Mouse (Mus musculus): ENCODE data around the gene Lrrc74a.

The Lrrc74a gene

DNA sequence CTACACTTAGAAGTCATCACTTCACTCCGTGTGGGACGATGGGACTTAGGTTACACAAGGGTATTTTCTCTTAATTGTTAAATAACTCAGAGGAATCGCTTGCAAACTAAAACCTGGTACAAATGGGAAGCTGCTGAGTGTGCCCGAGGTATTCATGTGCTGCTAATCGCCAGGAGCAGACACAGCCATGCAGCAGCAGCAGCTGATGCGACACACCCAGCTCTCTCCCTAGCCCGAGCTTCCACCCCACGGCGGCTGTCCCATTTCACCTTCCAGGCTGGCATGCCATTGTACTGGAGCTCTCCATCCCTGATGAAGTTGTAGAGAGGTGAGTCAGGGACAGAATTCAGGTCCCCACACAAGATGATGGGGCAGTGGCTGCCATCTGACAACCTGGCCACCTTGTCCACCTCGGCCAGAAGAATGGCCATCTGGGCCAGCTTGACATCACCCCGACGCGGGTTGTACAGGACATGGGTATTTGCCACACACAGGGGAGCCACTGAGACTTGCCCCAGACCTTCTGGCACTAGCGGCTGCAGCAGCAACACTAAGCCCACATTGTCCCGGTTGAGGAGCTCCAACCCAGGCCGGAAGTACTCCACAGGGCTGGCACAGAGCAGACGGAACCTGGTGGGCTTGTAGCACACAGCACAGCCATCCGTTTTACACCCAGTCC is 14.1 kb upstream of the Lrrc74a start:
- DNase-seq (ENCODE audit: low spot score), result no peak

DNA sequence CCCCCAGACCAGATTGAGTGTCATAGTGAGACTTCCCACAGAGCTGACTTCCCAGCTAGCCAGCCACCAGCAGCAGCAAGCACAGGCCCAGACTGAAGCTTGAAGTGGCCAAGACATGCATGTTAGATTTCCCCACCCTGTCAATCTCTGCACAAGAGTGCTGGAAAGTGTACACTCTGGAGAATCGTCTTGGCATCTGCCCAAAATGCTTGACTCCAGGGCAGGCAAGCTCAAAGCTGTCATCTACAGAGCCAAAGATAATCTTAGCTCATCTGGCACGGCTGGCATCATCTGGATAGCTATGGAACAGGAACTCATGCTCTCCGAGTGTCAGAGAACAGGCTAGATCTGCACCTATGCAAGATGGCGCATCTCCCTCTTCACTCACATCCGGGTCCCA is 12.7 kb upstream of the Lrrc74a start:
- no peak for DNase-seq (ENCODE audit: low spot score)

GRCm38 (mm10) chr12:86724300-86724699 is 9.9 kb upstream of the Lrrc74a start:
- DNase-seq (ENCODE audit: low spot score), result no peak

- no peak for DNase-seq (ENCODE audit: low spot score)
Observed at GRCm38 (mm10) chr12:86725706-86726105, 8.5 kb upstream of the Lrrc74a start.

- DNase-seq (ENCODE audit: low spot score), result peak; percentile 100
Observed at GRCm38 (mm10) chr12:86726120-86726640, 8.0 kb upstream of the Lrrc74a start, which contains the start of gene Angel1. TSS of gene Angel1 (minus strand) at chr12:86726460.

GRCm38 (mm10) chr12:86761036-86761435 is 26.9 kb downstream of the Lrrc74a start:
- DNase-seq (ENCODE audit: low spot score), result no peak

DNA sequence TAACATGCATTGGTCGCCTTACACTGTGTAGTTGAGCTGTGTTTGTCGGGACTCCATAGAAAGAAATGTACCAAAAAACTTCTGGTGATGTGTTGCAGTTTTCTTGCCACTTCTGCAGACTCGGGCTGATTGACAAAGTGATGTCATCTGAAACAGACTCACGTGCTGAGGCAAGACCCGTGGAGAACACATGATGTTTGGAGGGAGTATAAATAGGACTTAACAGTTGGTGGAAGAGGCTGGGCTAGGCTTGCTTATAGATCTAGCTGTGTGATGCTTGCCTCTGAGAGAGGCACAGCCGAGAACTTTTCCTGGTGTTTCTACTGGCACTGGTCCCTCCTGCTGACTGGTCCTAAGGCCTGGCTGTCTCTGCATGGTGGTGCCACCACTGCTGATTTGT is 29.9 kb downstream of the Lrrc74a start:
- DNase-seq (ENCODE audit: low spot score), result no peak

DNA sequence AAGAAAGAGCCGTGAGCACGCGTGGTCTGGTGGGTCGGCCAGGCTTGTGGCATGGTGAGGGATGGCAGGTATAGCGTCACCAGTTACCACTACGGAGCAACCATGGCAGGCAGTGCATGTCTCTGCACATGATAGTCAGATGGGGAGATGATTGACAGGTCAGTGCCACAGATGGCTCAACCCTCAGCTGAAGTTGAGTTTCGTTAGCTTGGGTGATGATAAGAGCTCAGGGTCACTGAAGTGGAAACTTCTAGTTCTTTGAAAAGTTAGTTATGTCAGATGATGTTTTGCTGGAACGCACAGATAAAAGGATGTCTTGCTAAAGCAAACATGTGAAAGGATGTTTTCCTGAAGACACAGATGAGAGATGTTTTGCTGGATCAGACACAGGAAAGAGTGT is 32.3 kb downstream of the Lrrc74a start:
- DNase-seq (ENCODE audit: low spot score), result no peak

DNA sequence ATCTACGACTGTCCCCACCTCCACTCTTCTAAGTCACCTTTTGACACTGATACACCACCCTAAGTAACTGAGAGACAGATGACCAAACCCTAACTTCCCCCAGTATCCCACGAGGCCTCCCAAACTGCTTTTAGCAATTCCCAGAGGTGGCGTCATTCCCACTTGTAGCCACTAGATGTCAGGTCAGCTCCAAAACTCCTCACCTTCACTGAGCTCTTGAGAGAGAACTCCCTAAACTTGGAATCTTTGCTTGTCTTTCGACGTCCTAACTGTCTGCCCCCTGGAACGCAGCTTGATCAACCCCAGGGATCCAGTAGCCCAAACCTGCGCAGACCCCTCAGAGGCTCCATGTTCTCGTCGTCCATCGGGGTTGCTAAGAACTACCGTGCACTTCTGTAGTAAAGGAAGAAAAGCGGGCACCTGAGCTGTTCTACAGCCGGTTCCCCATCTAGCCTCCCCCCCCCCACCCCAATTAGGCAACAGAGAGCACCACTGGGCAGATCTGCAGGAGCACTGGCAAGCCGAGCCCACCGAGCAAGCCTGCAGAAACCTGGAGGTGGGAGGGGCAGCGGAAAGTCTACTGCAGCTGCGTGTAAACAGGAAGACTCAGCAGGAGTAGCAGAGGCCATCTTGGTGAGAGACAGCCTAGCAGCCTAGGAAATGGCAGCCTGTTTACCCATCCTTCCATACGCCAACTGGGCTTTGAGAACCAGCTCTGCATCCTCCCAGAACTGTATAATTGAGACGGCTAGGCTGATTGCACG is 33.9 kb downstream of the Lrrc74a start:
- DNase-seq (ENCODE audit: low spot score), result peak; percentile 69

GRCm38 (mm10) chr12:86768986-86769580 is 34.9 kb downstream of the Lrrc74a start:
- DNase-seq (ENCODE audit: low spot score), result peak; percentile 91

- DNase-seq (ENCODE audit: low spot score), result no peak
Observed at GRCm38 (mm10) chr12:86769819-86770218, 35.6 kb downstream of the Lrrc74a start.

GRCm38 (mm10) chr12:86770261-86770670 is 36.1 kb downstream of the Lrrc74a start:
- DNase-seq (ENCODE audit: low spot score), result peak; percentile 77

DNA sequence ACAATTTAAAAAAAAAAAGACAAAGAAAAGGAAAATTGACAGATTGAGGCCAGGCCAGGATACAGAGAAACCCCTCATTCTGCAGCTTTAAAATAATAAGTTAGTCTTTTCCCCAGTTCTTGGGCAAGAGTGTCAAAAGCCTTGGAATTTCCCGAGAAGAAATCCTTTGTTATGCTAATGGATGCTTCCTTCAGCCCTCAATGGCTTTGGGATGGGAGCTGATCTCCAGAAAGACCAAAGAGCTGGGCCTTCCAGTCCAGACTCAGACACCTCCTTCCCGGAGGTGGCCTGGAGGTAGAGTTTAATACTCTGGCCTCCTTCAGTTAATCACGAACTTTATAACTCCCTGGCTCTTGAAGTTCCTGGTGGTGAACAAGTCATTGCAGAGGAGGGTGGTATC is 36.8 kb downstream of the Lrrc74a start:
- no peak for DNase-seq (ENCODE audit: low spot score)

- DNase-seq (ENCODE audit: low spot score), result peak; percentile 97
Observed at GRCm38 (mm10) chr12:86771823-86772427, 37.8 kb downstream of the Lrrc74a start.

DNA sequence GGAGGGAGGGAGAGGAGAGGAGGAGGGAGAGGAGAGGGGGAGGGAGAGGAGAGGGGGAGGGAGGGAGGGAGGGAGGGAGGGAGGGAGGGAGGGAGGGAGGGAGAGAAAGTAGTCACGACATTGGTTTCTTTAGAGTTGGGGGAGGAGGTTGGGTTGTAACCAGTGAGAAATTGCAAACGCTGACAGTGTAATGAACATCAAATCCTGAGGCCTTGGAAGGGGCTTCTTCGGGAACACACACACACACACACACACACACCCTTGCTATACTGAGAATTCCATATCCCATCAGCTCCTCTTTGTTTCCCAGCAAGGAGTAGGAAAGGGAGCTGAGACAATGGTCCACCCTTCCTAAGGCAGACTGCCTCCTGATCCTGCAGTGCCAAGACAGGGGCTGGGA is 38.4 kb downstream of the Lrrc74a start:
- DNase-seq (ENCODE audit: low spot score), result no peak

DNA sequence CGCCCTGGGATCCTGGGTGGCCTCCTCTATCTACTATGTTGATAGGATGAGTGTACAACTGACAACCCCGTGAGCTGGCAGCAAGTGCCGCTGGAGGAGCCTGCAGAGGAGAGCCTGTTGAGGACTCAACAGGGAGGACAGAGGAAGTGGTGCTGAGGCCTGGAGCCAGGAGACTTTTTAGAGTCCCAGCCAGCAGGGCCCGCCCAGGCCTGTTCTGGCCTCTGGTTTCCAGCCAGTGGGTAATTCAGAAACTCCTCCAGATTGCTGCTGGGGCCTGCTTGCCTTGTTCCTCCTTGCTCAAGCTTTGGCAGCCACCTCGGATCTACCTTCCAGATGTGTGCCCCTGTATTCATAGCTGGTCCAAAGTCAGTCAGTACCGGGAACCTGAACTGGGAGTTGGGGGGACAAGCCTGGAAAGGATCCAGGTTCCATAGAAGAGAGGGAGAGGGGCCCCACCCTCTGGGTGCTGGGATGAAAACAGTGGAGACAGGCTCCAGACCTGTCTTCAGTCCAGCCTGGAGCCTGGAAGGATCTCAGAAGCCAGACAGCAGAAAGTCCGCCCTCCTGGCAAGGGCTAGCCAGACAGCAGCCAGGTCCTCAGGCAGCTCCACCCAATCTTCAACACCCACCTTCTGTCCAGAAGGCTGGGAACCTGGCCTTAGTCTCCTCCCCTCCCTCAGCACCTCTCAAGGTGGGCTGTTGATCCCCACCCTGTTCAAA is 41.6 kb downstream of the Lrrc74a start:
- peak; percentile 64 for DNase-seq (ENCODE audit: low spot score)

DNA sequence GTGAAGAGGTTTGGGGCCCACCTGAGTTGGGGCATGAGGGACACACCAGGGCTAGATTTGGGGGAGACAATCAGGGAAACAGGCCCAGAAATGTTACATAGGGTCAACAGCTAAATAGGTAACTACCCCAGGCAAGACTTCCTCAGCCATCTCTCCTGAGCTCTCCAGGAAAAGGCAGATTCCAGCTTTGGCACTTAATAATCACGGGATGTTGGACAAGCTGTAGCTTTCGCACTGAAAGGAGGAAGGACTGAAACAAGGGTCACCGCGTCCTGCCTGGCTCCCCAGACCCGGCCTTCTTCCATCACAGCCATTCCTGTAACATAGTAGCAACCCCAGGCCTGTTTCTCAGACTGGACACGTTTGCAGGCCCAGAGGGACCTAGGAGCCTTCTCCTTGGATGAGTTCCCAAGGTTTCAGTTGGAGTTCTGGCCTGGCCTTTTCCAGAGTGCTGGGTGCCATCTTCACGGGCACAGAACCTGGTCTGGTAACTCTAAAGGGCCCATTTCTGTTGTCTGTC is 42.2 kb downstream of the Lrrc74a start:
- DNase-seq (ENCODE audit: low spot score), result no peak

DNA sequence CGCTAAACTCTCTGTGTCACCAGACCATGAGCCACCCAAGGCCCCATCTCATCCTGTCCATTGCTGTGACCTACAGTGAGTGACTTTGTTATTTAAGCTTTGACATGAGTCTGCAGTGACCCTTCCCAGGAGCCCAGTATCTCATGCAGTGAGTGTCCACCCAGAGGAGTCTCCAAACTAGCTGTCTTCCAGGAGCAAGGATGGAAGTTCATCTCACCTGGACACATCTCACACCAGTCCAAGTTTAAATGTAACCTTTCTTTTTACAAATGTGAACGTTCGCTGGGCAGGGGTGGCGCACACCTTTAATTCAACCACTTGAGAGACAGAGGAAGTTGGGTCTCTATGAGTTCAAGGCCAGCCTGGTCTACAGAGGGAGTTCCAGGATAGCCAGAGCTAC is 44.4 kb downstream of the Lrrc74a start:
- DNase-seq (ENCODE audit: low spot score), result no peak

- no peak for DNase-seq (ENCODE audit: low spot score)
Observed at GRCm38 (mm10) chr12:86779206-86779989, 45.2 kb downstream of the Lrrc74a start.

DNA sequence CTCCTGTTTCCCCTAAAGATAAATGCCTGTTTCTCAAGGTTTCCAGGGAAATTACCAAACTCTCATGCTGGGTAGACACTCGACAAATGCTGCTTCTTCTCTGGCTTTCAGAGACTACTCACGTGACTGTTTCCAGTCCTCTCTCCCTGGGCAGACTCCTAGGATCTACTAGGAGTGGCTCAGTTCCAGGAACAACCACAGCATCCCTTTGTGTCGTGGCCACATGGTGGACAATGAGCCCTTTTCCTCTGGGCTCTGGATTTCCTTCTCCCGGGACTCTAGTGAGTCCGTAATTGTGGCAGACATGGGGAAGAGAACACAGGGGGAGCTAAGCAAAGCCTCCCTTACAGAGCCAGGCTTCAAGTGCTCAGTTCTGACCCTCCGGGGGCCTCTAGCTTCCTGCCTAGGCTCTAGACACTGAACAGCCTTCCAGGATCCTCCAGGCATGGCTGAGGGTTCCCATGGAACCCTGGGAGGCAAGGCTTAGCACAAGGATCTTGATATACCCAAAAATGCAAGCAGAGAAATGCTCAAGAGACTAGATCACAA is 47.6 kb downstream of the Lrrc74a start:
- no peak for DNase-seq (ENCODE audit: low spot score)
